Mouse (Mus musculus): ENCODE results near the gene Hmcn2. TPM values are rescaled to one million over a fixed set of nuclear protein-coding genes. Genes with fewer than 3 reads are reported as not detected.

Hmcn2 gene
- total and polyA plus RNA-seq, 3 experiments: 1.0 to 5.7 (median 2.1) TPM

- peak; percentile 71 for DNase-seq (ENCODE audit: extremely low read depth)
- no peak overlapping the region for H3K4me2 ChIP-seq (ENCODE audit: insufficient read depth, low read depth, poor library complexity, severe bottlenecking)
- no peak for TF ChIP-seq CTCF (conservative IDR thresholded peaks at IDR 0.05 in 1 of 2, IDR thresholded peaks at IDR 0.05 in 1 of 2; ENCODE audit: low read depth in 2 of 2, low read length in 2 of 2)
- 0 out of 2 replicates have a peak, but pooled peaks have one; percentile 38 for TF ChIP-seq ELF1 (IDR thresholded peaks at IDR 0.05; ENCODE audit: low read depth, low read length)
- TF ChIP-seq TCF12 (IDR thresholded peaks at IDR 0.05; ENCODE audit: low read depth, low read length): no peak
- TF ChIP-seq UBTF (IDR thresholded peaks at IDR 0.05; ENCODE audit: low read depth, low read length): no peak
- peak; percentile 49 for TF ChIP-seq ETS1 (conservative IDR thresholded peaks at IDR 0.05; ENCODE audit: low read depth, low read length)
- TF ChIP-seq MAFK (IDR thresholded peaks at IDR 0.05; ENCODE audit: insufficient replicate concordance, low read length): peak; percentile 44; the same call in 1 of the 2 replicates
- no peak for TF ChIP-seq ZMIZ1 (IDR thresholded peaks at IDR 0.05; ENCODE audit: low read depth, low read length)
- TF ChIP-seq GABPA (IDR thresholded peaks at IDR 0.05; ENCODE audit: insufficient replicate concordance, low read depth, low read length): no peak
Measured at GRCm38 (mm10) chr2:31442480-31443160, 128.4 kb downstream of the Hmcn2 start.

GRCm38 (mm10) chr2:31446036-31446435 is 131.8 kb downstream of the Hmcn2 start:
- peaks cover 28 to 81% of the 10 kb centered on the region in 2 experiments for H3K4me1 ChIP-seq (ENCODE audit: control insufficient read depth in 1 of 2, insufficient read depth in 2 of 2)
- in situ Hi-C loops (cut with MboI; ENCODE audit: low pct_ligation_motif_present, low pct_unique_long_range_greater_than_20kb, low sequenced_read_pairs) (no loop called here), dilution Hi-C loops (cut with MboI; ENCODE audit: extremely low pct_ligation_motif_present, extremely low pct_unique_long_range_greater_than_20kb, low sequenced_read_pairs) (no loop called here)
- H3K9ac ChIP-seq (ENCODE audit: insufficient read depth, low read depth): no peak overlapping the region
- no peaks in the 10 kb centered on the region for H3K79me2 ChIP-seq (replicated peaks; ENCODE audit: control insufficient read depth, extremely low read depth, insufficient read depth, poor library complexity, severe bottlenecking)
- no peak for DNase-seq (ENCODE audit: extremely low read depth)
- no peaks in the 10 kb centered on the region for H3K9me3 ChIP-seq (replicated peaks; ENCODE audit: low read length)
- H3K27ac ChIP-seq (ENCODE audit: insufficient read depth, low read depth): no peak overlapping the region
- no peak for TF ChIP-seq MAFK (IDR thresholded peaks at IDR 0.05; ENCODE audit: insufficient replicate concordance, low read length)
- TF ChIP-seq CTCF (conservative IDR thresholded peaks at IDR 0.05 in 1 of 2, IDR thresholded peaks at IDR 0.05 in 1 of 2; ENCODE audit: low read depth in 2 of 2, low read length in 2 of 2): no peak
- TF ChIP-seq MXI1 (IDR thresholded peaks at IDR 0.05; ENCODE audit: low read depth, low read length): no peak
- 0 out of 2 replicates have a peak, but pooled peaks have one; percentile 44 for TF ChIP-seq JUND (conservative IDR thresholded peaks at IDR 0.05; ENCODE audit: low read depth, low read length)
- TF ChIP-seq SMC3 (IDR thresholded peaks at IDR 0.05; ENCODE audit: low read depth, low read length): no peak
- TF ChIP-seq JUN (IDR thresholded peaks at IDR 0.05; ENCODE audit: insufficient read depth, low read depth, low read length): peak; percentile 38
- TF ChIP-seq NELFE (IDR thresholded peaks at IDR 0.05; ENCODE audit: low read depth, low read length): no peak
- TF ChIP-seq HCFC1 (IDR thresholded peaks at IDR 0.05; ENCODE audit: low read depth, low read length): no peak
- TF ChIP-seq E2F4 (IDR thresholded peaks at IDR 0.05; ENCODE audit: insufficient replicate concordance, low read depth, low read length): no peak
- no peak for TF ChIP-seq ZKSCAN1 (IDR thresholded peaks at IDR 0.05; ENCODE audit: borderline replicate concordance, low read depth, low read length)
- TF ChIP-seq ZC3H11A (IDR thresholded peaks at IDR 0.05; ENCODE audit: low read depth, low read length): no peak
- TF ChIP-seq GABPA (IDR thresholded peaks at IDR 0.05; ENCODE audit: insufficient replicate concordance, low read depth, low read length): no peak
- 0 out of 2 replicates have a peak, but pooled peaks have one; percentile 19 for TF ChIP-seq ETS1 (conservative IDR thresholded peaks at IDR 0.05; ENCODE audit: low read depth, low read length)
- peaks cover 7 to 20% of the 10 kb centered on the region in 2 experiments for H3K36me3 ChIP-seq (replicated peaks in 1 of 2; ENCODE audit: control insufficient read depth in 1 of 2, insufficient read depth in 1 of 2, low read length in 1 of 2)
- H3K4me2 ChIP-seq (ENCODE audit: insufficient read depth, low read depth, poor library complexity, severe bottlenecking): peak overlapping the region; percentile 30; the same call in 1 of the 2 replicates
- H3K27me3 ChIP-seq (replicated peaks): no peaks in the 10 kb centered on the region
- H3K4me3 ChIP-seq (replicated peaks in 1 of 3; ENCODE audit: low read depth in 2 of 3, low read length in 2 of 3, poor library complexity in 1 of 3): no peak overlapping the region

More at GRCm38 (mm10) chr2:31442480-31443160, 128.4 kb downstream of the Hmcn2 start:
- no peak overlapping the region for H3K9ac ChIP-seq (ENCODE audit: insufficient read depth, low read depth)
- H3K4me1 ChIP-seq (ENCODE audit: control insufficient read depth in 1 of 2, insufficient read depth in 2 of 2): peaks cover 21 to 77% of the 10 kb centered on the region in 2 experiments
- H3K27ac ChIP-seq (ENCODE audit: insufficient read depth, low read depth): no peak overlapping the region
- dilution Hi-C loops (cut with MboI; ENCODE audit: extremely low pct_ligation_motif_present, extremely low pct_unique_long_range_greater_than_20kb, low sequenced_read_pairs) (no loop called here), in situ Hi-C loops (cut with MboI; ENCODE audit: low pct_ligation_motif_present, low pct_unique_long_range_greater_than_20kb, low sequenced_read_pairs) (no loop called here)
- H3K9me3 ChIP-seq (replicated peaks; ENCODE audit: low read length): no peaks in the 10 kb centered on the region
- peaks cover 0 to 4% of the 10 kb centered on the region in 2 experiments for H3K36me3 ChIP-seq (replicated peaks in 1 of 2; ENCODE audit: control insufficient read depth in 1 of 2, insufficient read depth in 1 of 2, low read length in 1 of 2)
- no peaks in the 10 kb centered on the region for H3K27me3 ChIP-seq (replicated peaks)
- no peak overlapping the region for H3K4me3 ChIP-seq (replicated peaks in 1 of 3; ENCODE audit: low read depth in 2 of 3, low read length in 2 of 3, poor library complexity in 1 of 3)
- no peaks in the 10 kb centered on the region for H3K79me2 ChIP-seq (replicated peaks; ENCODE audit: control insufficient read depth, extremely low read depth, insufficient read depth, poor library complexity, severe bottlenecking)
